Mouse (Mus musculus): ENCODE results near the gene Prss54.

GRCm38 (mm10) chr8:95609406-95609805 is 33.3 kb upstream of the Prss54 start:
- TF ChIP-seq POLR2A (IDR thresholded peaks at IDR 0.05; ENCODE audit: low read depth, low read length) (no peak), CTCF (IDR thresholded peaks at IDR 0.05; ENCODE audit: borderline replicate concordance, insufficient read depth, low read length) (no peak)
